Mouse (Mus musculus) ES-Bruce4 (cell line): Measurements from ENCODE around the gene Gm428. TPM values are rescaled to one million over a fixed set of nuclear protein-coding genes. Genes with fewer than 3 reads are reported as not detected.
"Not testable (repeated sequence)": the region's sequence is repeated elsewhere in the genome, so short reads cannot be mapped to it uniquely, and the experiment has no call there.

Experiments
- H3K27ac ChIP-seq: 2 replicates; pipeline ENCODE4 v1.5.1; 2012; ENCODE audit warnings: low read length, inconsistent platforms; ENCODE audit not compliant: insufficient read depth
- H3K27me3 ChIP-seq: 2 replicates; pipeline ENCODE4 v1.6.1; 2012; ENCODE audit warnings: mild to moderate bottlenecking, low read length, inconsistent platforms; ENCODE audit not compliant: control insufficient read depth, poor library complexity, insufficient read depth, severe bottlenecking
- H3K36me3 ChIP-seq: 2 replicates; pipeline ENCODE4 v1.6.1; 2012; ENCODE audit warnings: inconsistent platforms, mild to moderate bottlenecking, low read length, moderate library complexity; ENCODE audit not compliant: control insufficient read depth, poor library complexity, insufficient read depth, severe bottlenecking
- H3K4me1 ChIP-seq: one replicate; pipeline ENCODE4 v1.8.1; 2011; ENCODE audit warnings: low read length; ENCODE audit not compliant: control insufficient read depth, insufficient read depth
- H3K4me3 ChIP-seq: 2 replicates; pipeline ENCODE4 v1.5.1; 2011; ENCODE audit warnings: low read depth, mild to moderate bottlenecking, low read length
- H3K9ac ChIP-seq: 2 replicates; pipeline ENCODE4 v1.6.1; 2012; ENCODE audit warnings: low read depth, mild to moderate bottlenecking, inconsistent platforms; ENCODE audit not compliant: poor library complexity, severe bottlenecking
- H3K9me3 ChIP-seq: replicated peaks from 2 replicates; pipeline ENCODE4 v1.6.1; 2012; ENCODE audit warnings: mild to moderate bottlenecking, low read length, inconsistent platforms; ENCODE audit not compliant: control insufficient read depth, poor library complexity, insufficient read depth, severe bottlenecking
- CTCF ChIP-seq: IDR thresholded peaks from one replicate; pipeline ENCODE4 v1.8.1; 2011; ENCODE audit warnings: low read depth, low read length
- EP300 ChIP-seq: IDR thresholded peaks from 2 replicates; pipeline ENCODE4 v1.6.1; 2011; ENCODE audit warnings: low read depth, low read length; ENCODE audit not compliant: insufficient read depth
- POLR2A ChIP-seq: IDR thresholded peaks from one replicate; pipeline ENCODE4 v1.8.1; 2011; ENCODE audit warnings: low read length; ENCODE audit not compliant: insufficient read depth
- polyA plus RNA-seq: library from polyadenylated mRNA; stranded (reverse); fragments of >200 nt; gene quantifications from 2 replicates; pipeline ENCODE4 v1.2.4, GENCODE M21; 2011; ENCODE audit warnings: low read depth; ENCODE audit not compliant: missing spikeins, insufficient read depth, insufficient read length

Gene Gm428
- polyA plus RNA-seq: not detected in 2 replicates

GRCm38 (mm10) chr4:73683216-73683615, at the start of gene Gm428:
Gene Gm428, plus strand, starts transcription at chr4:73683516.
- H3K4me3 ChIP-seq, H3K27me3 ChIP-seq: not testable (repeated sequence)

GRCm38 (mm10) chr4:73637821-73638220, 45.5 kb upstream of the Gm428 start, which contains the start of gene Gm11236:
Gene Gm11236, plus strand, starts transcription at chr4:73638121.
- not testable (repeated sequence) for H3K9me3 ChIP-seq, H3K4me1 ChIP-seq

More at GRCm38 (mm10) chr4:73683216-73683615, at the start of gene Gm428:
- H3K9ac ChIP-seq, H3K27ac ChIP-seq, H3K36me3 ChIP-seq, H3K4me1 ChIP-seq, H3K9me3 ChIP-seq: not testable (repeated sequence)

GRCm38 (mm10) chr4:73661864-73662263, 21.5 kb upstream of the Gm428 start:
- H3K4me3 ChIP-seq, H3K9ac ChIP-seq, H3K27ac ChIP-seq, H3K9me3 ChIP-seq, H3K4me1 ChIP-seq, H3K36me3 ChIP-seq, H3K27me3 ChIP-seq: not testable (repeated sequence)

More at GRCm38 (mm10) chr4:73637821-73638220, 45.5 kb upstream of the Gm428 start, which contains the start of gene Gm11236:
- H3K27ac ChIP-seq, H3K4me3 ChIP-seq, H3K36me3 ChIP-seq, H3K27me3 ChIP-seq, H3K9ac ChIP-seq: not testable (repeated sequence)

GRCm38 (mm10) chr4:73668054-73668453, 15.3 kb upstream of the Gm428 start, which contains the start of gene Gm11239:
Gene Gm11239, plus strand, starts transcription at chr4:73668354.
- H3K9ac ChIP-seq, H3K36me3 ChIP-seq, H3K27ac ChIP-seq, H3K4me1 ChIP-seq, H3K4me3 ChIP-seq, H3K9me3 ChIP-seq, H3K27me3 ChIP-seq: not testable (repeated sequence)

- Histone ChIP-seq H3K4me3 (no peak overlapping the region), H3K9me3 (no peaks in the 10 kb centered on the region), H3K27me3 (no peaks in the 10 kb centered on the region), H3K4me1 (no peaks in the 10 kb centered on the region), H3K27ac (no peak overlapping the region), H3K36me3 (no peaks in the 10 kb centered on the region), H3K9ac (no peak overlapping the region)
- no peak for TF ChIP-seq CTCF
- TF ChIP-seq EP300: no peak
- TF ChIP-seq POLR2A: no peak
Observed at GRCm38 (mm10) chr4:73718761-73719160, 35.4 kb downstream of the Gm428 start.

- Histone ChIP-seq H3K27ac (no peak overlapping the region), H3K4me3 (no peak overlapping the region), H3K27me3 (no peaks in the 10 kb centered on the region), H3K9me3 (no peaks in the 10 kb centered on the region), H3K9ac (no peak overlapping the region), H3K36me3 (no peaks in the 10 kb centered on the region), H3K4me1 (no peaks in the 10 kb centered on the region)
- TF ChIP-seq POLR2A (no peak), CTCF (no peak), EP300 (no peak)
Observed at GRCm38 (mm10) chr4:73719819-73720218, 36.5 kb downstream of the Gm428 start.

Other genes starting within 250 kb of the Gm428 start
- not detected in 2 replicates for gene Gm11238, start 75.6 kb upstream of the Gm428 start, polyA plus RNA-seq
- not detected in 2 replicates for gene Gm11237, start 60.5 kb upstream of the Gm428 start, polyA plus RNA-seq
- gene Gm11236, start 45.4 kb upstream of the Gm428 start, polyA plus RNA-seq: not detected in 2 replicates
- gene Gm11239, start 15.2 kb upstream of the Gm428 start, polyA plus RNA-seq: not detected in 2 replicates
- gene Rasef, start 107.5 kb downstream of the Gm428 start, polyA plus RNA-seq: 3.1 and 3.2 TPM in 2 replicates
- not detected in 2 replicates for gene Gm11758, start 192.8 kb downstream of the Gm428 start, polyA plus RNA-seq
- not detected in 2 replicates for gene Gm11757, start 207.6 kb downstream of the Gm428 start, polyA plus RNA-seq
- gene Gm13871, start 222.4 kb downstream of the Gm428 start, polyA plus RNA-seq: not detected in 2 replicates
- gene Gm11756, start 237.2 kb downstream of the Gm428 start, polyA plus RNA-seq: not detected in 2 replicates